Mouse (Mus musculus) retina, embryonic 14.5 days (tissue): ENCODE measurements around the gene Sema4a.

Experiments
- DNase-seq: peaks from one replicate; pipeline ENCODE4 v3.0.0-alpha.2; 2015; ENCODE audit warnings: low spot score

Gene Sema4a

GRCm38 (mm10) chr3:88486043-88486442 is 25.1 kb upstream of the Sema4a start:
- no peak for DNase-seq

GRCm38 (mm10) chr3:88484597-88485316 is 23.8 kb upstream of the Sema4a start:
- DNase-seq, result peak; percentile 51

- DNase-seq, result peak; percentile 88
Measured at GRCm38 (mm10) chr3:88483621-88484020, 22.6 kb upstream of the Sema4a start.

- no peak for DNase-seq
Measured at GRCm38 (mm10) chr3:88483141-88483540, 22.2 kb upstream of the Sema4a start.

- no peak for DNase-seq
Measured at GRCm38 (mm10) chr3:88482336-88482735, 21.4 kb upstream of the Sema4a start.

GRCm38 (mm10) chr3:88481372-88482040 is 20.5 kb upstream of the Sema4a start:
- DNase-seq, result no peak

GRCm38 (mm10) chr3:88480679-88481078 is 19.7 kb upstream of the Sema4a start:
- no peak for DNase-seq

GRCm38 (mm10) chr3:88479828-88480227 is 18.8 kb upstream of the Sema4a start:
- no peak for DNase-seq

- DNase-seq, result no peak
Measured at GRCm38 (mm10) chr3:88479163-88479562, 18.2 kb upstream of the Sema4a start.

GRCm38 (mm10) chr3:88477735-88478134 is 16.8 kb upstream of the Sema4a start:
- peak; percentile 93 for DNase-seq

- DNase-seq, result no peak
Measured at GRCm38 (mm10) chr3:88476403-88476802, 15.4 kb upstream of the Sema4a start.

GRCm38 (mm10) chr3:88473571-88473970 is 12.6 kb upstream of the Sema4a start:
- no peak for DNase-seq

- DNase-seq, result peak; percentile 51
Measured at GRCm38 (mm10) chr3:88473020-88473419, 12.0 kb upstream of the Sema4a start.

- no peak for DNase-seq
Measured at GRCm38 (mm10) chr3:88470943-88471479, 10.0 kb upstream of the Sema4a start.

GRCm38 (mm10) chr3:88469466-88469865 is 8.5 kb upstream of the Sema4a start:
- DNase-seq, result no peak

GRCm38 (mm10) chr3:88467116-88467824 is 6.3 kb upstream of the Sema4a start:
- peak; percentile 97 for DNase-seq

- DNase-seq, result no peak
Measured at GRCm38 (mm10) chr3:88465127-88465526, 4.1 kb upstream of the Sema4a start.

GRCm38 (mm10) chr3:88464425-88464824 is 3.4 kb upstream of the Sema4a start:
- no peak for DNase-seq

GRCm38 (mm10) chr3:88460029-88460428 is 953 bp downstream of the Sema4a start:
- DNase-seq, result no peak

GRCm38 (mm10) chr3:88458778-88459219 is 2.2 kb downstream of the Sema4a start:
- peak; percentile 45 for DNase-seq

GRCm38 (mm10) chr3:88456746-88457532 is 4.0 kb downstream of the Sema4a start:
- DNase-seq, result no peak

- no peak for DNase-seq
Measured at GRCm38 (mm10) chr3:88456313-88456712, 4.7 kb downstream of the Sema4a start.
